Mouse (Mus musculus): ENCODE data around the gene Ppp5c. TPM values are rescaled to one million over a fixed set of nuclear protein-coding genes. Genes with fewer than 3 reads are reported as not detected.
A peak's percentile ranks its signal among the peaks of the same experiment; 100 is the strongest.

The Ppp5c gene
- polyA plus RNA-seq, 1 experiment from 2014 or later, result 61.2 TPM

DNA sequence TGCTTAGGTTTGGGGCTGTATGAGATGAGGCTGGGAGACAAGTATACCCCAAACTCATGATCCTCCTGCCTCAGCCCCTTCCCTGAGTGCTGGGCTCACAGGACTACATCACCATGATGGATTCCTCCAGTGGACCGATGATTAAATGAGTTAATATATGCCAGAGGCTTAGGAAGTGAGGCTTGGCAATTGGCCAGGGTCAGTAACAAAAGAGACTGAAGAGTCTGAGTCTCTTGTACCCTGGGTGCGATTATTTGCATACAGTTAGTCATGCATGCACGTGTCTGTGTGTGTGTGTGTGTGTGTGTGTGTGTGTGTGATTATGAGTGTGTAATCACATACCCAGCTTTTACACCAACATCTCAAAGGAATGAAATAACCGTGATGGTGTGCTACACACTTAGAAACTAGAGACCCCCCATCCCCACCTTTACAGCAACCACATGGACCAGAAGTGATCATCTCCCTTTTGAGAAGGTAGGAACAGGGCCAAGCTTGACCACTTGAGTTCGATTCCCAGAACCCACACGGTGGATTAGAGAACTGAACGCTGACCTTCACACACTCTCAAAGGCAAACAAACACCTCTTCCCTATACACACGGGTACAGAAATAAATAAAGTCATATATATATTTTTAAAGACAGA is 31.2 kb upstream of the Ppp5c start:
- no peaks in the 10 kb centered on the region for H3K36me3 ChIP-seq (ENCODE audit: inconsistent target)
- no peaks in the 10 kb centered on the region for H3K79me2 ChIP-seq (ENCODE audit: inconsistent target)
- WGBS (ENCODE audit: missing documents), result 47% methylated on average over 7 of the region's 8 CpGs
- peak overlapping the region; percentile 36; the same call in 1 of the 2 replicates for H3K27ac ChIP-seq
- no peak overlapping the region for H3K4me3 ChIP-seq (ENCODE audit: inconsistent target)

GRCm38 (mm10) chr7:17058071-17058689 is 30.5 kb upstream of the Ppp5c start:
- peak overlapping the region; percentile 36; the same call in 1 of the 2 replicates for H3K27ac ChIP-seq
- H3K36me3 ChIP-seq (ENCODE audit: inconsistent target), result no peaks in the 10 kb centered on the region
- H3K79me2 ChIP-seq (ENCODE audit: inconsistent target), result no peaks in the 10 kb centered on the region
- 8% methylated on average over 16 of the region's 16 CpGs for WGBS (ENCODE audit: missing documents)
- H3K4me3 ChIP-seq (ENCODE audit: inconsistent target), result no peak overlapping the region

- H3K36me3 ChIP-seq (ENCODE audit: inconsistent target), result no peaks in the 10 kb centered on the region
- no peaks in the 10 kb centered on the region for H3K79me2 ChIP-seq (ENCODE audit: inconsistent target)
- H3K27ac ChIP-seq, result no peak overlapping the region
- no peak overlapping the region for H3K4me3 ChIP-seq (ENCODE audit: inconsistent target)
- WGBS (ENCODE audit: missing documents), result 46% methylated on average over 14 of the region's 14 CpGs
These were observed 29.1 kb upstream of the Ppp5c start for GRCm38 (mm10) chr7:17056601-17057523.

DNA sequence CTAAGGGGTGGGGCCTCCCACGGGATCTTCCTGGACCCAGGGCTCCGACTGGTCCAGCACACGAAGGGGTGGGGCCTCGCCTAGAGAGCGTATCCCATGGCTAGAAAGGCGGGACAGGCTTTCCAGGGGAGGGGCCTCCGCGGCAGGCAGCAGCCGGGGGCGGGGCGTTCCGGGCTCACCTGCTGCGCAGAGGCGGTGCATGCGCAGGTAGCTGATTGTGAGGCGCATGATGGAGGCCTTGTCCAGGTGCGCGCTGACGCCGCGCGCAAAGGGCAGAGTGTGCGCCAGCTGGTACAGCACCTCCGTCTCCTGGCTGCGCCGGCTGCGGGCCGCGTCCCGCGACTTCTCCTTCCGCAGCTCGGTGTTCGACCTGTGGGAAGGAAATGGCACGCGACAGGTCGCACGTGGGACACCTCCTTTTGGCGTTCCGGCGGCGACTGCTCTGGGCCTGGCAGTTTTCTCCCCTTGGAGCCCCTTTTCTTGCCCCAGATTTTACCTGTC is 28.4 kb upstream of the Ppp5c start:
- no peak overlapping the region for H3K4me3 ChIP-seq (ENCODE audit: inconsistent target)

DNA sequence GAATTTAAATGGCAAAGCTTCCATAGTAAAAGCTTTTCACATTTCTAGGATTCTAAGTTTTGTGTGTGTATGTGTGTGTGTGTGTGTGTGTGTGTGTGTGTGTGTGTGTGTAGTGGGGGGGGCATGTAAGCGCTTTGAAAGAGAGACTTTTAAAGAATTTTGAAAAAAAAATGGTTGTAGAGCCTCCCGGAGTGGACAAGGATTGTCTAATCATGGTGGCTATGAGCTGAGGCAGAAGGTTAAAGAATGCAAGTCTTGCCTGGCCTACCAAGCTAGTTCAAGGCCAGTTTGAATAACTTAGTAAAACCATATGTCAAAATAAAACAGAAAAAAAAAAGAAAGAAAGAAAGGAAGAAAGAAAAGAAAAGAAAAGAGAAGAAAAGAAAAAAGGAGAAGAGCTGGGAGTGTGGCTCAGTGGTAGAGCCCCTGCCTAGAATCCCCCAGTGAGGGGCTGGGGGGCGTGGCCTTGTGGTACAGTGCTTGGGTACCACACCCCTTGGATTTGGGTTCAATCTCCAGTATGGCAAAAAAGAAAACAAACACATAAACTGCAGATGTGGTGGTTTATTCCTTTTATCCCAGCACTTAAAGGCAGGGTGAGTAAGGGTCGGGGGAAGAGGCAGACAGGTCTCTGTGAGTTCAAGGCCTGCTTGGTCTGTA is 27.7 kb upstream of the Ppp5c start:
- no peaks in the 10 kb centered on the region for H3K79me2 ChIP-seq (ENCODE audit: inconsistent target)
- no peak overlapping the region for H3K27ac ChIP-seq
- 98% methylated on average over 4 of the region's 4 CpGs for WGBS (ENCODE audit: missing documents)
- H3K4me3 ChIP-seq (ENCODE audit: inconsistent target), result no peak overlapping the region
- H3K36me3 ChIP-seq (ENCODE audit: inconsistent target), result no peaks in the 10 kb centered on the region

More for the DNA sequence above, 28.4 kb upstream of the Ppp5c start:
- H3K79me2 ChIP-seq (ENCODE audit: inconsistent target), result no peaks in the 10 kb centered on the region
- WGBS (ENCODE audit: missing documents), result 4% methylated on average over 42 of the region's 42 CpGs
- H3K36me3 ChIP-seq (ENCODE audit: inconsistent target), result no peaks in the 10 kb centered on the region
- H3K27ac ChIP-seq, result no peak overlapping the region

GRCm38 (mm10) chr7:17054325-17054989 is 26.7 kb upstream of the Ppp5c start:
- H3K27ac ChIP-seq, result no peak overlapping the region
- H3K4me3 ChIP-seq (ENCODE audit: inconsistent target), result no peak overlapping the region
- no peaks in the 10 kb centered on the region for H3K79me2 ChIP-seq (ENCODE audit: inconsistent target)
- no peaks in the 10 kb centered on the region for H3K36me3 ChIP-seq (ENCODE audit: inconsistent target)
- 94% methylated on average over 13 of the region's 16 CpGs for WGBS (ENCODE audit: missing documents)

- Histone ChIP-seq H3K36me3 (ENCODE audit: inconsistent target) (no peaks in the 10 kb centered on the region), H3K79me2 (ENCODE audit: inconsistent target) (no peaks in the 10 kb centered on the region), H3K27ac (no peak overlapping the region), H3K4me3 (ENCODE audit: inconsistent target) (no peak overlapping the region)
- WGBS (ENCODE audit: missing documents), result 14% methylated on average over 13 of the region's 17 CpGs
These were observed 23.3 kb upstream of the Ppp5c start for GRCm38 (mm10) chr7:17050933-17051594.

- WGBS (ENCODE audit: missing documents), result 88% methylated on average over 11 of the region's 11 CpGs
- H3K27ac ChIP-seq, result no peak overlapping the region
- H3K36me3 ChIP-seq (ENCODE audit: inconsistent target), result no peaks in the 10 kb centered on the region
- no peak overlapping the region for H3K4me3 ChIP-seq (ENCODE audit: inconsistent target)
- H3K79me2 ChIP-seq (ENCODE audit: inconsistent target), result no peaks in the 10 kb centered on the region
These were observed 22.8 kb upstream of the Ppp5c start for GRCm38 (mm10) chr7:17050491-17050890.

- H3K79me2 ChIP-seq (ENCODE audit: inconsistent target), result no peaks in the 10 kb centered on the region
- no peaks in the 10 kb centered on the region for H3K36me3 ChIP-seq (ENCODE audit: inconsistent target)
- 95% methylated on average over 7 of the region's 10 CpGs for WGBS (ENCODE audit: missing documents)
- no peak overlapping the region for H3K27ac ChIP-seq
- H3K4me3 ChIP-seq (ENCODE audit: inconsistent target), result no peak overlapping the region
These were observed 20.9 kb upstream of the Ppp5c start for GRCm38 (mm10) chr7:17048431-17049190.

GRCm38 (mm10) chr7:17047041-17047682 is 19.4 kb upstream of the Ppp5c start:
- H3K36me3 ChIP-seq (ENCODE audit: inconsistent target), result no peaks in the 10 kb centered on the region
- WGBS (ENCODE audit: missing documents), result 83% methylated on average over 4 of the region's 5 CpGs
- no peak overlapping the region for H3K27ac ChIP-seq
- H3K4me3 ChIP-seq (ENCODE audit: inconsistent target), result no peak overlapping the region
- H3K79me2 ChIP-seq (ENCODE audit: inconsistent target), result no peaks in the 10 kb centered on the region

DNA sequence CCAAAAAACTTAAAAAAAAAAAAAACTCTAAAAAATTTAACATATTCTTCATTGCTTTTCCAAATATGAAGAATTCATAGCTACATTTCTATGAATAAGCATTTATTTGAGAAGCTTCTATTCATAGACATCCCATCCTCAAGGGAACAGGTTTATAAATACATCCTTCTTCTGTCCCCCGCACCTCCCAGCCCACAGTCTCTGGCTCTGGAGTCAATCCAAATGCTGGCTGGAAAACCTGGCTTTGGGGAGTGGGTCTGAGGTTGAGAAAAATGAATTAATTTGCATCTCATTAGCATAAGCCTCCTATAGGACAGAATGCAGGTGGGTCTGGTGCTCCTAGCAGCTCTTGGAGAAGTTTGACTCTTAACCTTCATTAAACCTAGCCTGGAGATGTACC is 18.0 kb upstream of the Ppp5c start:
- WGBS (ENCODE audit: missing documents), result 100% methylated on average over 1 of the region's 1 CpGs
- no peak overlapping the region for H3K27ac ChIP-seq
- no peaks in the 10 kb centered on the region for H3K79me2 ChIP-seq (ENCODE audit: inconsistent target)
- H3K36me3 ChIP-seq (ENCODE audit: inconsistent target), result no peaks in the 10 kb centered on the region
- H3K4me3 ChIP-seq (ENCODE audit: inconsistent target), result no peak overlapping the region

GRCm38 (mm10) chr7:17039373-17039772 is 11.6 kb upstream of the Ppp5c start:
- H3K79me2 ChIP-seq (ENCODE audit: inconsistent target), result no peaks in the 10 kb centered on the region
- H3K4me3 ChIP-seq (ENCODE audit: inconsistent target), result no peak overlapping the region
- WGBS (ENCODE audit: missing documents), result 96% methylated on average over 7 of the region's 7 CpGs
- H3K27ac ChIP-seq, result no peak overlapping the region
- no peaks in the 10 kb centered on the region for H3K36me3 ChIP-seq (ENCODE audit: inconsistent target)

All from macrophage (primary cell).